Mouse (Mus musculus) kidney, embryonic 14.5 days (tissue): ENCODE results near the gene Fam172a. TPM values are rescaled to one million over a fixed set of nuclear protein-coding genes. Genes with fewer than 3 reads are reported as not detected.

ENCODE experiments used
- ATAC-seq: fragments of 200-750 bp; cut with Nextera tagmentation; 2 replicates; pipeline ENCODE4 v1.8.0; 2017; ENCODE audit warnings: moderate number of reproducible peaks, mild to moderate bottlenecking, moderate TSS enrichment, moderate library complexity; ENCODE audit not compliant: low FRiP score, low TSS enrichment
- H3K27ac ChIP-seq: fragments of 300-500 bp; sonication (generic); 2 replicates; pipeline ENCODE4 v1.5.1; 2014; ENCODE audit warnings: low read depth, mild to moderate bottlenecking, low read length, moderate library complexity, mixed read lengths
- H3K27me3 ChIP-seq: fragments of 300-500 bp; sonication (generic); 2 replicates; pipeline ENCODE4 v1.6.1; 2014; ENCODE audit warnings: mild to moderate bottlenecking, low read length; ENCODE audit not compliant: control insufficient read depth, insufficient read depth
- H3K36me3 ChIP-seq: fragments of 300-500 bp; sonication (generic); 2 replicates; pipeline ENCODE4 v1.6.1; 2014; ENCODE audit warnings: low read length, mixed read lengths; ENCODE audit not compliant: control insufficient read depth, insufficient read depth
- H3K4me1 ChIP-seq: fragments of 300-500 bp; sonication (generic); 2 replicates; pipeline ENCODE4 v1.6.1; 2014; ENCODE audit warnings: low read length, mixed read lengths; ENCODE audit not compliant: control insufficient read depth, insufficient read depth
- H3K4me2 ChIP-seq: fragments of 300-500 bp; sonication (generic); replicated peaks from 2 replicates; pipeline ENCODE4 v1.6.1; 2014; ENCODE audit warnings: low read depth, mild to moderate bottlenecking, low read length
- H3K4me3 ChIP-seq: fragments of 300-500 bp; sonication (generic); 2 replicates; pipeline ENCODE4 v1.5.1; 2014; ENCODE audit warnings: mild to moderate bottlenecking, low read length
- H3K9ac ChIP-seq: fragments of 300-500 bp; sonication (generic); 2 replicates; pipeline ENCODE4 v1.6.1; 2014; ENCODE audit warnings: low read depth, mild to moderate bottlenecking, low read length, moderate library complexity
- H3K9me3 ChIP-seq: fragments of 300-500 bp; sonication (generic); 2 replicates; pipeline ENCODE4 v1.6.1; 2016; ENCODE audit warnings: low read length; ENCODE audit not compliant: control insufficient read depth
- WGBS: fragments of 180-500 bp; shearing (Covaris S2); extraction: QIAGEN DNeasy Blood & Tissue Kit; methylation state at CpG from one replicate; pipeline ENCODE4 v1.1.7; 2014; 5-methylcytosine and 5-hydroxymethylcytosine counted together
- polyA plus RNA-seq: library from polyadenylated mRNA; unstranded; fragments of >200 nt; fragmentation: Nextera tagmentation; extraction: Ambion mirVana; gene quantifications from 2 replicates; pipeline ENCODE4 v1.2.1, GENCODE M21; 2014

Gene Fam172a
- polyA plus RNA-seq, 1 experiment from 2014 or later, result 28.8 TPM

DNA sequence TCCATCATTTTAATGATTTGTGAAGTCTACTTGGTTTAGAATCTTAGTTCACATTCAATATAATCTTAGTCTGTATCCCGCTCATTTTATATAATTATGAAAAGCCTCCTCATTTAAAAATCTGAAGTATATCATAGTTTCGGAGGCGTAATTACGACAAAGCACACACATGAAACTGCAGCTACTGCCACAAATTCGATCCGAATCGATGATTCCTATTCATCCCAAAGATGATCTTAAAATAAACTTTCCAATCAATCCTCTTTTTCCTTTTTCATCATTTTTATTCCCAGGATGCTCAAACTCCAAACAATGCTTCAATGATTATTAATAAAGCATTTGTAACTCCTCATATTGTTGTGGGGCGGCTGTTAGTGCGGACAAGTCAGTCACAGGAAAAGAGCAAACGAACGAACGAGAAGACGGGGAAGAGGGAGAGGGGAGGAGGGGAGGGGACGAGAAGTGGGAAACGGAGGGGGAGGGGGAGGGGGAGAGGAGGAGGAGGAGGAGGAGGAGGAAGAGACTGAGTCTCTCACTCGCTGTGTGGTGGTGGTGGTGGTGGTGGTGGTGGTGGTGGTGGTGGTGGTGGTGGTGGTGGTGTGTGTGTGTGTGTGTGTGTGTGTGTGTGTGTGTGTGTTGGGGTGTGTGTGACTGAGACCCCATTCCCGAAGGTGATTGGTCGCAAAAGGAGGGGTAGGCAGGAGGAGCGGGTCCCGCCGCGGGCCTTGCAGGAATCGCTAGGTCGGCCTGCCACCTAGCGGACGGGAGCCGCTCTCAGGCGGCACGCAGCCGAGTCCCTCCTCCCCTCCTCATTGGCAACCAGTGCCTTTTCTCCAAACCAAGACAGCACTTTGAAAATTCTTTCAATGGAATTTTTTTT lies 499.4 kb downstream of the Fam172a start:
- peak overlapping the region; percentile 79 for H3K9ac ChIP-seq
- no peaks in the 10 kb centered on the region for H3K27me3 ChIP-seq
- peak overlapping the region; percentile 89 for H3K4me3 ChIP-seq
- peak overlapping the region; percentile 83 for H3K4me2 ChIP-seq
- peak overlapping the region; percentile 95; the same call in 1 of the 2 replicates for H3K27ac ChIP-seq
- no peaks in the 10 kb centered on the region for H3K9me3 ChIP-seq
- 1% methylated on average over 28 of the region's 30 CpGs for WGBS
- peak; percentile 59 for ATAC-seq
- H3K4me1 ChIP-seq, result peaks cover 8% of the 10 kb centered on the region; the same call in 1 of the 2 replicates
- H3K36me3 ChIP-seq, result no peaks in the 10 kb centered on the region

DNA sequence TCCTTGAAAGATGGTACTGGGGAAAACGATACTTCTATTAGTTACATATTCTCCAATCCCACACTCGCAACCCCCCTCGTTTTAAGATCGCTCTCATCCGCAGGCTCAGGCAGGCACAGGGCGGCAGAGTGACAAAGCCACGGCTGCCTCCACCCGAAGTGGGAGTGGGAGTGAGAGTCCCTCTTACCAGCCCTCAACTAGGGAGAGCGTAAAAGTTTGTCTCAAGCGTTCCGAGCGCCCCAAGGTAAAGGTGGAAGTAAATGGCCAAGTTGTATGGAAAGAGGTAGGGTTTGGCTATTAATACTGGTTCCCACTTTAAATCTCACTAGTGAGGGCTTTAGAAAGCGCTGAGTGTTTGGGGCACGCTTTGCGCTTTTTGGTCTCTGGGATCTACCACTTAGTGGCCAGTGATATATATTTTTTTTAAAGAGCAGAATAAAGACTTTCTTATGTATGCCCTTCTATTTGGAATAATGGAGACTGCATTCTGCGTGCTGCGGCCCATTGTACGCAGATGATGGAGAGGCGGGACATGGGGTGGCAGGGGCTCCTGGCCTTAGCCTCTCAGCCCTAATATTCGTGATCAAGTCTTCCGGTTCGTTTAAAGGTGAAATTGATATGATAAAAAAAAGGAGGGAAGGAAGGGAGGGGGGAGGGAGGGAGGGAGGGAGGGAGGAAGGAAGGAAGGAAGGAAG lies 500.2 kb downstream of the Fam172a start:
- Histone ChIP-seq H3K27ac (peak overlapping the region; percentile 95), H3K4me2 (peak overlapping the region; percentile 81), H3K4me1 (peaks cover 8% of the 10 kb centered on the region; the same call in 1 of the 2 replicates), H3K4me3 (peak overlapping the region; percentile 89), H3K36me3 (no peaks in the 10 kb centered on the region), H3K9me3 (no peaks in the 10 kb centered on the region), H3K9ac (peak overlapping the region; percentile 79), H3K27me3 (no peaks in the 10 kb centered on the region)
- no peak; the same call in 1 of the 2 replicates for ATAC-seq
- under 1% methylated on average over 22 of the region's 22 CpGs for WGBS

DNA sequence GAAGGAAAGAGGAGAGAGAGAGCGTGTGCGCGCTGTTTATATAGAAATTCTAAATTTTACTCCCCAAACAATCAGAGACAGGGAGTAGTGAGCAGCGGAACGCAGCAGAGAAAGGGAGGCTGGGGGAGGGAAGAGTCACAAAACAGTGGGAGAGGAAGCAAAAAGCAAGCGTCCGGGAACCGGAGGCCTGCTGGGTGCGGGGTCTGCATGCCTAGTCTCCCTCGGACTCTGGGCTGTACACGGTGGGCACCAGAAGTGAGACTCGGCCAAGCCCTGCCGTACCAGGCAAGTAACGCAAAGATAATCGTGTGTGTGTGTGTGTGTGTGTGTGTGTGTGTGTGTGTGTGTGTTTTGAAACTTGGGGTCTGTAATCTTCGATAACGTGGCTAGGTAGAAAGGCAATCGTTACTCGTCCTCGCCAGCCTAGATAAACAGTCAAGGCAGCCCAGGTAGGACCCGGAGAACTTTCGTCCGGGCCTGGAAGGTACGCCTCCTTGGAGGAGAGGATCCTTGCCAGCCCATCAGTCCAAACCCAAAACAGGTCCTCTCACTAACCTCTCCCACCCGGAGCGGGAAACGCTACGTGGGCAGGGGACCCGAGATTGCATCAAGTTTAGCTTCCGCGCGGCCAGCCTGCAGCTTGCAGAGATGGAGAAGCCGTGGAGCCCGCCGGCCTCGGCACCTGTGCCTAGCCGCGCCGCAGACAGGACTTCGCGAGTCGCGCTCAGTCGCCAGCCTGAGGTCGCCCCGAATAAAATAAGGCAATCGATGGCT lies 500.9 kb downstream of the Fam172a start:
- Histone ChIP-seq H3K4me2 (peak overlapping the region; percentile 81), H3K27me3 (no peaks in the 10 kb centered on the region), H3K36me3 (no peaks in the 10 kb centered on the region), H3K9me3 (no peaks in the 10 kb centered on the region), H3K4me1 (peaks cover 10% of the 10 kb centered on the region; the same call in 1 of the 2 replicates), H3K27ac (peak overlapping the region; percentile 95), H3K4me3 (peak overlapping the region; percentile 89), H3K9ac (peak overlapping the region; percentile 79)
- WGBS, result 1% methylated on average over 47 of the region's 47 CpGs
- ATAC-seq, result 0 out of 2 replicates have a peak, but pooled peaks have one; percentile 0

DNA sequence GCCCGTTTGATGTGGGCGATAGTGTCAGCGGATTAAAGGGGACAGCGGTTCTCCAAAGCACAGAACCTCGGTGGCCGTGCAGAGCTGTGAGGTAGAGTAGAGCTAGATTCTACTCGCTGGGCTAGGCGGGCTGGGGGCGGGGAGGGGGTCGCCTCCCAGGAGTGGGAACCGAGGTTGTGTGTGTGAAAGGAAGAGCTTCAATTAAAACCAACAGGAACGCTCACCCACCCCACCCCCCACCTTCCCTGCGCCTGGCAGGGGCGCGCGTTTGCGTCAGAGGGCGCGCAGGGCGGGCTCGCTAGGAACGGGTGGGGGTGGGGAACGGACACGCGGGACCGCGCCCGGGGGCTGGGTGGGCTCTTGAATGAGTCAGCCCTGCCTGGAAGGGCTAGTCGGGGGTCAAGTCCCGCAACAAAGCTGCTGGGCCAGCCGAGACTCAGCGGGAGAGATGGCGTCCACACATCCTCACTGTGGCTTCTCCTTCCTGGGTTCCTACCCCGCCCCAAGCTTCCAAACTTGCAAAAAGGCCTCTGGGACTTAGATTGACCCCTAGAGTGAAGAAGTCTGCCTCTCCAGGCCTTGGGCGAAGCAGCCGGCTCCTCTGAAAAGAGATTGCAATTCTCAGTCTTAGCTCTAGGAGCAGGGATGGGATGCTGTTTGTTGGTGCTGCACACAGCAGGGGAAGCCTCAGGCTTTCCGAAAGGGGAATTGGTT lies 501.7 kb downstream of the Fam172a start:
- no peaks in the 10 kb centered on the region for H3K36me3 ChIP-seq
- WGBS, result 1% methylated on average over 37 of the region's 37 CpGs
- H3K4me3 ChIP-seq, result peak overlapping the region; percentile 89
- peak; percentile 40 for ATAC-seq
- H3K27me3 ChIP-seq, result no peaks in the 10 kb centered on the region
- peak overlapping the region; percentile 95 for H3K27ac ChIP-seq
- H3K4me1 ChIP-seq, result peaks cover 13% of the 10 kb centered on the region; the same call in 1 of the 2 replicates
- H3K9ac ChIP-seq, result peak overlapping the region; percentile 79
- peak overlapping the region; percentile 81 for H3K4me2 ChIP-seq
- H3K9me3 ChIP-seq, result no peaks in the 10 kb centered on the region

DNA sequence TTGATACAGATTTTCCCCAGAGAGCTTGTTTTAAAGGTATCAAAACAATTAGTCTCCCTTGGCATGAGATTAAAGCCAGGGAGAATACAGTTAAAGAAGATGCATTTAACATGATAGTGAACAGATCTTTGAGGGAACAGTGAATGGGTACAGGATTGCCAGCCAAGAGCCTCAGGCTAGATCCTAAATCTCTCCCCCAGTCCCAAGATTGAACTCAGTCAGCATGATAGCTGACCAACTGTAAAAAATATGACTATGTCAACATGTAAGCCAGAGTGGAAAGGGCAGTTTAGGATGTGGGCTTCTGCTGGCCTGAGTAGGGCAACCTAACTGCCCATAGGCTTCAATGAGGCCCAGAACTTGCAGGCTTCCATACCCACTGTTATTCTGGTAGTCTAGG lies 503.6 kb downstream of the Fam172a start:
- H3K27me3 ChIP-seq, result 0 out of 2 replicates have a peak, but pooled peaks cover 5% of the 10 kb centered on the region
- ATAC-seq, result no peak

DNA sequence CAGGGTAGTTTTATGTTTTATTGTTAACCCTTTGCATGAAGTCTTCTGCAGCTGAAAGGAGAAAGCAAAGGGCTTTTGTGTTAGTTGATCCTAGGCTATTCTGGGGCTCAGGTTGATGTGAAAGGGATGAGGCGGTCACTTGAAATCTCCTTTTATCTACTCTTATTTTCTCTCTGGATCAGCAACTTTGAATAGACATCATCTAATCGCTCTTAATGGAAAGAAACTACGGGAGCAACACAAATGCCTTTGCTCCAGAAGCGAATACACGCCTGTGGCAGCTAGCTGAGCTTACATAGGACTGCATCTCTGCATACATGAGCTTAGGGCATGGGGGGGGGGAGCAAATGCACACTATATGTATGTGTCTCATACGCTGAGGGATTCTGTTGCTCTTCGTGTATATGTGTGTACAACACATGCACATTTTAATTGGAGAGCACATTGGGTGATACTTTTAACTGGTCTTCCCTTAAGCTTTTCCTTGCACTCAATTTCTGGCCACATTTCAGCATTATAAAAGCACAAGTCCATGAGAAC lies 505.1 kb downstream of the Fam172a start:
- ATAC-seq, result no peak
- Histone ChIP-seq H3K27me3 (peaks cover 8% of the 10 kb centered on the region; the same call in 1 of the 2 replicates), H3K4me1 (peaks cover 28% of the 10 kb centered on the region; the same call in 1 of the 2 replicates), H3K27ac (no peak overlapping the region), H3K4me2 (peak overlapping the region; percentile 31), H3K36me3 (no peaks in the 10 kb centered on the region), H3K9ac (no peak overlapping the region), H3K9me3 (no peaks in the 10 kb centered on the region), H3K4me3 (no peak overlapping the region)
- WGBS, result 51% methylated on average over 7 of the region's 7 CpGs

More for the DNA sequence above, 503.6 kb downstream of the Fam172a start:
- Histone ChIP-seq H3K4me2 (no peak overlapping the region; the same call in 1 of the 2 replicates), H3K9ac (no peak overlapping the region), H3K36me3 (no peaks in the 10 kb centered on the region), H3K4me3 (no peak overlapping the region), H3K27ac (no peak overlapping the region), H3K9me3 (no peaks in the 10 kb centered on the region), H3K4me1 (peaks cover 24% of the 10 kb centered on the region; the same call in 1 of the 2 replicates)

DNA sequence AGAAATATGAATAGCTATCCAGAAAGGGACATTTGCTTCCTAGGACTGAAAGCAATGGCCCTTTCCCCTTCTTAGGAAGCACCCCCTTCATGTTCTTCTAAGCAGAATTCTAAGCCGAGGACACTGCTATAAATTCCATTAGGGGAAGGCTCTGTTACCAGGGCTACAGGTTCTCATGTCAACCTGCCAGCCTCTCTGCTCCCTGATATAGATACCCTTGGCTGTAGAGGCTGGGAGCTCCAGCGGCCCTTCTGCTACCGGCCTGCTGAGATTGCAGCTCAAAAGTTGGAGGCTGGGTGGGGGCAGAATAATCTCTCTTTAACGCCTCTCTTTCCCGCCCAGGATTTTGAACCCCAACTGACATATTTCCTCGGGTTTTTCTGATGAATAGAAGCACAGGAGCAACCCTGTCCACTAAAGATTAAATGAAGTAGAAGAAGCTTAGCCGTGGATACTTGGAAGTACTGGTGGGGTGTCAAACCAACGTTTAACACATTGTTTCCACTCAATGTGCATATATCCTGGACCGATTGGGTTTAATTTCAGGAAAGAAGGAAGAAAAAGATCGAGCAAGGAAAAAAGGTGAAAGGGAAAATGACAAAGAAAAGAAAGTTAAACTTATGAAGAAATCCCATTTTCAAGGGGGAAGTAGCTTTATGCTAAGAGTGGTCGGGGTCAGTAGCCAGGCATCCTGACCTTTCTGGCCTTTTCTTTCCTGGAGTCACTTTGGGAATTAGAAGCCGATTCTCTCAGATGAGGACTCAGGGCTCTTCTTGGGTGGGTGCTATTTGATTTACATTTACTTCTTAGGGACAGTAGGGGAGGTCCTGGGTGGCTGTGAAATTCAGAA lies 506.2 kb downstream of the Fam172a start:
- peaks cover 8% of the 10 kb centered on the region; the same call in 1 of the 2 replicates for H3K27me3 ChIP-seq
- no peaks in the 10 kb centered on the region for H3K36me3 ChIP-seq
- no peak for ATAC-seq
- H3K4me3 ChIP-seq, result no peak overlapping the region
- H3K27ac ChIP-seq, result no peak overlapping the region
- peak overlapping the region; percentile 20; the same call in 1 of the 2 replicates for H3K4me2 ChIP-seq
- H3K4me1 ChIP-seq, result peaks cover 28% of the 10 kb centered on the region; the same call in 1 of the 2 replicates
- WGBS, result 18% methylated on average over 12 of the region's 12 CpGs
- peak overlapping the region; percentile 8; the same call in 1 of the 2 replicates for H3K9ac ChIP-seq
- no peaks in the 10 kb centered on the region for H3K9me3 ChIP-seq
